Mouse (Mus musculus) right cerebral cortex, postnatal 4 days (tissue): ENCODE data around the gene Ptprm.
"Not testable (repeated sequence)": the region's sequence is repeated elsewhere in the genome, so short reads cannot be mapped to it uniquely, and the experiment has no call there.

Experiments
- DNase-seq: peaks from one replicate; pipeline ENCODE4 v3.0.0-alpha.2; 2022

The Ptprm gene

DNA sequence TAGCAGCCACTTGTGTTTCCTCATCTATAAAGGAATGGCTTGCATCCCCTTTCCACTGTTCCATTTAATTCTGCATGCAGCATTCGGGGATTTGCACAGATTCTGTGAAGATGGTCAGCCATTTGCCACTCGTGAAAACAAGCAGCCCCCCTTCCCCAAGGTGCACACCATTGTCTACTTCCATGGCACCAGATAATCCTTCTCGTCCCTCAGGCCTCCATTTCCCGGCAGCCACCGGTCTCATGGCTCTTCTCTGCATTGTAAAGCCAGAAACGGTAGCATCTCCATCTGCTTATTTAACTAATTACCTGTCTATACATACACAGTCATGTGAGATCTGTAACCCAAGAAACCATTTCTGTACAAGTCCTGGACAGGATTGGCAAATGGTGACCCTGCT is 501.8 kb downstream of the Ptprm start:
- no peak for DNase-seq

DNA sequence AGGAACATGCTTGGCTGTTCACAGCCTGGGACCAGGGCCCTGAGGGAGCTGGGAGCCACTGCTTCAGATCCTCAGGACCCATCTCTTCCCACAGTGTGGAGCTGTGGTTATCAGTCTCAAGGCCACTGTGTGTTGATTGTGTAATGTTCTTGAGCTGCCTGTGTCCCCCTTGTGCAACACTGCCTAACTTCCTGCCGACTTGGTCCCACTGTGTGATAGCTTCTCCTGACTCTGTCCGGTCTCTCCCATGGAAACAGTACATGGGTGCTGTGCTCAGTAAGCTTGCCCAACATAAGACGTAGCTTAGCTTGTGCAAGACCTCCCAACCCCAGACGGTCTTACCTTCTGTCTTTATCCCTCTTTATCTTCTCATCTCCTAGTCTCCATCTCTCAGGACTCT is 507.2 kb downstream of the Ptprm start:
- not testable (repeated sequence) for DNase-seq

- no peak for DNase-seq
Observed at GRCm38 (mm10) chr17:66822347-66822746, 531.9 kb downstream of the Ptprm start.

DNA sequence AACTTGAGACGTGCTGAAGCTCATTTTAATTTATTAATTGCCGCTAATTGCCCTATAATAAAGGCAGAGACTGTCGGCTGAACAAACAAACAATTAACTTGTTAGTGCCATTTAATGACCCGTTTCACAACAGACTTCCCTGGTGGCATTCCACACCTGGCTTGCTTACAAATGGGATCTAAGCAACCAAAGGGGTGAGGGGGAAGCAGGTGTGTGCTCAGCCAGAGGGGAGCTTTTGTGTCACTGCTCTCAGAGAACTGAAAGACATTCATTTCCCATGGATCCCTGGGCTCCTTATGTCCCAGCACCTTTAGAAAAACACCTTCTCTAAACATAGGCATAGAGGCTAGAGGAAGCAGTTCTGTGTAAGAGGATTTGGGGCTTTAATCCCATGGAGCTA is 536.9 kb downstream of the Ptprm start:
- no peak for DNase-seq

GRCm38 (mm10) chr17:66815921-66816320 is 538.3 kb downstream of the Ptprm start:
- no peak for DNase-seq

DNA sequence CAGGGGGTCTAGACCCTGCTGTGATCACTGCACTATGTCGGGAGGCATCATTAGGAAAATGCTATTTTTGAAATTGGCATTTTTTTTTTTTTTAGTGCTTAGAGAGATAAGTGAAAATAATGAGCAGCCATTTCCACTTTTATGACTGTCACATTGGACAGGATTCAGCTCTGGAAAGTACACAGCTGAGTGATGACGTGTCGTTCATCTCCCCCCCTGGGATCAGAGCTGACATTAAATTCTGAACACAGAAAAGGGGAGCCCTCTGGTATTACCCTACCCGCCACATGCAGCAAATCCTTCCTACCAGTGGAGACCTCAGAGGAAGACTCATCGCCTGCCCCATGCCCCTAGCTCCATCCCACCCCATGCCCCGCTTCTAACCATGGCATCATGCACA is 540.5 kb downstream of the Ptprm start:
- DNase-seq, result no peak

DNA sequence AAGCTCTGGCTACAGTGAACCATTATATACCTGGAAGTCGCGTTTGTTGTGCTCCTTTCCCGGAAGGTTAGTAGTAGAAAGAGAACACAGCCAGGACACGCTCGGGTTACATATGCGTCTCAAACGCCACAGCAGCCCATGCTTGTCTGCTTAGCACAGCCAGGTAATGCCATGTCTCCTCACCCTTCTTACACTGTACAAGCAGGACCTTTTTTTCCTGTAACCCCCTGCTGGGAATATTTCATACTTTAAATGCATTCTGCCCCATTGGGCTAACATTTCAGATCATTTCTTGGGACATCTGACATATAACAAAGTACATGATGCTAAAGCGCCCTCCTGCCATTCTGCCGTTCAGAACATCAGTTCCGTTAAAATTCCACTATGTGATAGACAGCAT is 540.9 kb downstream of the Ptprm start:
- no peak for DNase-seq

DNA sequence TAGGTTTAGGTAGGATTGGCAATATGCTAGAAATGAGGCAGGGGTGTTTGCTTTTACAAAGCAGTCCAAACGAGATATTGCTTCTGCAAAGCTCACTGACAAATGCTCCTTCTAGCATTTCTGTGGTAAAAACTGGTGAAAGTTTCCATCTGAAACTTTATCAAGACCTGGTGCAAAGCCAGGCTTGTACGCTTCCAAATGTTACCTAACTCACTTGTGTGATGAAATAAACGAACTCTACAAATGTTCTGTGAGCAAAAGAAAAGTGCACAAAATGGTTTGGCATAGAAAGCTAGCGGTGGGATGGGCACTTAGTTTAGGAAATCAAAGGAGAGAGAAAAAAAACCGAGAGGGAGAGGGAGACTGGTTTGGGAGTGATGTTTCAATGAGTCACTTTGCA is 544.5 kb downstream of the Ptprm start:
- no peak for DNase-seq

DNA sequence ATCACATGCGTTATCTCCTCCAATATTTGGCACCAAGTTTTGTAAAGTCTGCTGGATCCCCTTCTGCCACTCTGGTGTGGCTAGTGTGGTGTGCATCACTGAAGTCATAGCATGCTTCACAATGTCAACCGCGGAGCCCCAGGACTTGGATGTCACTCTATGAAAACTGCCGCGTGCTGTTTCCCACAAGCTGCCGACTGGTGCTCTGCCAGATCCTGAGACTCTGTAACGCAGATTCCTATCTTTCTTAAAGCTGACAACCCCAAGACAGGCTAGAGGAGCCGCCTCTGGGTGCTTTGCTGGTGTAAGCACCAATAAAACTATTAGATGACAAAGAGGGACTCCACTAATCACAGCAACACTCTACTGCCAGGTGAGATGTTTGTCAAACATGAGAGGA is 546.1 kb downstream of the Ptprm start:
- DNase-seq, result no peak

DNA sequence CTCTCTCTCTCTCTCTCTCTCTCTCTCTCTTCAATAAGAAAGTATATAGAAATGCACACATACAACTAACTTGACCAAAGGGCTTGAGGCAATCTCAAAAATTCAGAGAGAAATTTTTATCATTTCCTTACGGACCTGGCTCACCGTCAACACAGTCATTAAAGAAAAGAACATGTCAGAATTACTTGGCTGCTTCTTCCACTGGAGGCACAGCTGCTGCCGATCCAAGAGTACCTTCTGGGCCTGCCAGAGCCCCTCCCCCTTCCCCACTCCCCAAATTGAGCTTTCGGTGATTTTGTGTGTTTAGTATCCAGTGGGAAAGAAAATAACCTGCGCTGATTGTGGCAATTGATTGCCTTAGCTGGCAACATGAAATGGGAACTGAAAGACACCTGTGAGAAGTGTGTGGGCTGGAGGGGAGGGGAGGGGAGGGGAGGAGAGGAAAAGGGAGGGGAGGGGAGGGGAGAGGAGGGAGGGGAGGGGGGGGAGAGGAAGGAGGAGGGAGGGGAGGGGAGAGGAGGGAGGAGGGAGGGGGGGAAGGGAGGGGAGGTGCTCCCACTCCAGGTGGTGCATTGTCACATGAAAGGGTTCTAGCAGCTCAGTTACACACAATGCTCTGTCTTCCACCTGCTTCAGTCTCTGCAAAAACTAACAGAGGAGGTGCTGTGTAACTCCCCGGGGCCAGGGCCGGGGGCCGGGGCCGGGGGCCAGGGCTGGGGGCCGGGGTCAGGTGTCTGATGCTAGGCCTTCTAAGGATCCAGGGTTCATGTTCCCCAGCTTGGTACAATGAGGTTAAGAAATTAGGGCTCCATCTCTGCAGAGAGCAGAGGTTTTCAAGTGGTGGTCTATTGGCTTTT is 552.2 kb downstream of the Ptprm start:
- no peak for DNase-seq

DNA sequence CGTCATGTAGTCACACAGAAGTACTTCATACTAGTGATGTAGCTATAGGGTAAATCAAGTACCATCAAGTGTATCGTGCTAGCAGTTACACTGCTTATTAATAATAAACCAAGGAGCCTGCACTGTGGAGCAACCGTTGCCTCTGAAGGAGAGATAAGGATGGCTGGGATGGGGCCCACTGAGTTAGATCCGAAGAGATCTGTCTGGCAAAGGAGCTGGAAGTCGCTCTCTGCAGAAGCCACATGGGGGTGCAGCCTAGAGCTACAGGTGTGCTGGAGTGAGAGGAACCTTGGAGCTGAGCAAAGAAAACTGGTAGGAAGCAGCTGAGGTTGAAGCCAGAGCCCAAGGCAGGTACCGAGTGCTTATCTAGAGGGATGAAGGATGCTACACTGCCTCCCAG is 554.0 kb downstream of the Ptprm start:
- DNase-seq, result no peak

DNA sequence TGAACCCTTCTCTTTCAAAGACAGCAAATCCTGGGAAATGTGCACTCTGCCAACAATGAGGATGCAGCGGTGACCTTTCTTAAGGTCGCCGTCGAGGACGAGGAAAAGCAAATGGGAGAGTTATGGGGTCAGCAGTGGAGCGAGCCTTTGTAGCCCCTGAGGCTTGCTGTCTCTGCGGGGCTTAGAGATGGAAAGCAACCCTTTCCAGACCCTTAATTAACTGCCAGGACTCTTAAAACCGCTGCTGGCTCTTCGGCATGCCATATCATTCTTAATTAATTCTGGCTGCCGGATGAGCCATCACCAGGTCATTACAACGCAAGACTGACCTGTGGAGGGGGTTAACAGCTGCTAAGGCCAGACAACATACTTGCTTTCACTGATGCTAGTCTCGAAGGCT is 568.1 kb downstream of the Ptprm start:
- no peak for DNase-seq

DNA sequence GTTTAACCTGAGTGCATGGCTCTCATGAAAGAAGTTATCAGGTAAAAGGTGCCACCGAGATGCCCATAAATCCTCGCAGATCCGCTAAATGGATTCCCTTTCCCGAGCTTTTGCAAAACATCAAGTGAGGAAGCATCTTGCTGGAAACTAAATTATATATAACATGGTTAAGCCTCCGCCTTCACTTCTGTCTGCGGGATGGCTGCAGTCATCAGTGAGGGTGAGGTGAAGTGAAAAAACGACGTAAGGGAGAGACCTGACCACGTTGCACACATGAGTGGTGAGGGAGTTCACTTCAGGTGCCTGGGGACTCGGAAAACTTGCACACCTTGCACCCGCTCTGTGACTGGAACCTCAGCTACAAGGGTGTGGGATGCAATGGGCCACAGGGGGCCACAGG is 568.7 kb downstream of the Ptprm start:
- DNase-seq, result no peak

GRCm38 (mm10) chr17:66783601-66784000 is 570.7 kb downstream of the Ptprm start:
- no peak for DNase-seq

- no peak for DNase-seq
Observed at GRCm38 (mm10) chr17:66783075-66783492, 571.2 kb downstream of the Ptprm start.

DNA sequence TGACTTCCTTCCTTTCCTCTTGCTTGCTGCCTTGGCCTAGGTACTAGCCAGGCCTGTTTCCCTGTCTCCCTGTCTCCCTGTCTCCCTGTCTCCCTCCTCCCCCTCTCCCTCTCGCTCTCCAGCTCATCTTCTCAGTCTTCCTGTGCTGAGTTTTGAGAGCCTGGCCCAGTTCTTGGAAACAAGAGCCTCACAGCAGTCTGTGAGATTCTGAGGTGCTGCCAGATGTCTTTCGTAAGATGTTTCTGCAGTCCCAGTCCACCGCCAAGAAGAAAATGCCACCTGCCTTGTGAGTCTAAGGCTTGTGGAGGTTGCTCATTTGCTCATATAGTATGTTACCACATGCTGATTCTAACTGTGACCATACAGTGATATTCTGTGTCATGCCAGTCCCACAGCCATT is 572.3 kb downstream of the Ptprm start:
- DNase-seq, result no peak

DNA sequence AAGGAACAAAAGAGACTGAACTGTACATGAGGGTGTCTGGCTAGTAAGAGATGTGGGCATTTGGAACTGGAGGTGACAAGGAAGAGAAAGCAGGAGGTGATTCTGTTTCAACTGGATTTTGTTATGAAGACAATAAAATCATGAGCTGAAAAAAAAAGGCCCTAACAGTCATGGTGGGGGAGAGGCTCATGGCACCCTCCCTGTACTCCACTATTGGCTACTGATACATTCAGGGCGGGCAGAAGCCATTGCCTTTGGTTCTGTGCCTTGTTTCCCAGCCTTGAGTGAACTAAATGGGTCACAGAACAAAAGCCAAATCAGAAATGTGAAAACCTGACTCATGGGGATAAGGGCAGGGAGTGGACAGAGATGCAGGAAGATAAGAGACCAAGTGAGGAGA is 575.2 kb downstream of the Ptprm start:
- DNase-seq, result no peak

DNA sequence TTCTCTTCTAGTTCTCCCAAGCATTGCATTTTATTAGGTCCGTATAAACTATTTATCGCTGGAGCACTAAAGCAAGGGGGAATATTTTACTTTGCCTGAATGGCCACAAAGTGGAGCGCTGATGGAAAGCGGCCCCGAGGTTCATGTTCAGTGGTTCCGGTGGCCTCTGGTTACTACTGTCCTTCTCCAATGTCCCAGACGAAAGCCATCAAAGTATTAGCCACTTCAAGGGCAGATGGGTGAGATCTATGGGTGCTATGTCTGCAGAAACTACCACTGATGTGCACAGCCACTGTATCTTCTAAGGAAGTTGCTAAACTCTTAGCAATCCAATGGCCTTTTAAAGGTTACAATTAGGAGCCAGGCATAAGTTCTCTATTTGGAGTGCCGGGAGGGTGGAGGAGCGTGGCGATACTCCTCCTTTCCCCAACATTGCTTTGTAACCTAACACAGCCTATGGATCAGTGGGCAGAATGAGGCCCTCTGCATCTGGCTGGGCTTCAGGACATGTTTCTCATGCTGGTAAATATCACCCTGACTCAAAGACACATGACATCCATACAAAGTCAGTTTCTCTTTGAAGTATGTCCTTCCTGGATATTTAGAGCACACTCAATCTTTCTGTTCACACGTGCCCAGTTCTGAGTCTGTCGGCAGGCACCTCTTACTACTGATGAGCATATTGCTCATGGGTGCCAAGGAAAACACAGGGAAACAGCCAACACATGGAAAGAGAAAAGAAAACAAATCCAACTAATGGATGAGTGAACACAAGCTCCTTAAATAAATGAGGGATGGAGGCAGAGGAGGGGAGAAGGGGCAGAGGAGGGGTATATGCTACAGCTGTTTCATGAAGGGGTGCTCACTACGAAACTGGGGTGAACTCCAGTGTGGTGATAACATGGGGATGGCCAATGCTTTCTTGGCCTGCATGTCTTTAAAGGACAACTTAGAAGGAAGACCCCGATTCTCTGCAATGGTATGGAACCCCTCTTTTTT is 584.6 kb downstream of the Ptprm start:
- no peak for DNase-seq

- no peak for DNase-seq
Observed at GRCm38 (mm10) chr17:66768689-66769275, 585.5 kb downstream of the Ptprm start.

DNA sequence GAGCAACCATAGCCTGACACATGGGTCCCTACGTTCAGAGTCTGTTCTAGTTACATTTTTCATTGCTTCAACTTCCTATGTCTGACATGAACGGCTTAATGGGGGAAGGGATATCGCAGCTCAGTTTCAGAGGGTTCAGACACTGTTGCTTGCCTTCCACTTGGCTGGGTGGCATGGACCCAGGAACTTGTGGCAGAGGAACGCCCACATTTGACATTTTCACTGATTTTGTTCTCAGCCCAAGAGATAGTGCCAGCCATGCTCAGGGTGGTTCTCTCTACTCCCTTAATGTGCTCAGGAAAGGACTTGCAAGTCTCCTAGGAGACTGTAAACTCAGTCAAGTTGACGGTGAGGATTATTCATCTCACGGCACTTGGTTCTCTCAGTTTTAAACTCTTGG is 588.1 kb downstream of the Ptprm start:
- DNase-seq, result no peak

- DNase-seq, result no peak
Observed at GRCm38 (mm10) chr17:66764435-66764834, 589.8 kb downstream of the Ptprm start.

GRCm38 (mm10) chr17:66762716-66763115 is 591.5 kb downstream of the Ptprm start:
- DNase-seq, result no peak
